Mouse (Mus musculus): ENCODE measurements at regions not wholly inside any gene's neighbourhood (a gene's known extent, or its start where the extent isn't known, plus 50 kb on each side); places are given as distances from the start of the nearest gene placed in this dataset.

DNA sequence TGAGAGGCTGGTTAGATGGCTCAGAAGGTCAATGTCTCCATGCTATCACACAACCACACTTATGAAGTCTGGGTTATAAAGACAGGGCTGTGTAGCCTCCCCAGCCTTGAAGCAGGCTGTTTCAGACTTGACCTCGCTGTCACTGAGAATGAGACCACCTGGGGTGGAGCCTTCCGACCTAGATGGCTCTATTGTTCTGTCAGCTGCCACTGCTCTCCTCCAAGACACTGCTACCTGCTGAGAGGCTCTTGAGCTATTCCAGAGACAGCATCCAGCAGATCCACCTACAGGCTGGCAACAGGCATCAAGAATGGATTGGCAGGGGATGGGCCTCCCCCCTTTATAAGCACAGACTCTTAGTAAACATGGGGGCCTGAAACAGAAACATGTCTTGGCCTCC lies 54.1 kb upstream of the Gabrg1 start:
- DNase-seq (ENCODE audit: low read depth, low spot score), result peak; percentile 88
